Mouse (Mus musculus): ENCODE data around the gene Hamp.

- no peak for TF ChIP-seq CTCF (IDR thresholded peaks at IDR 0.05; ENCODE audit: control insufficient read depth, insufficient read depth, insufficient read length)
- no peak for TF ChIP-seq MYOG (IDR thresholded peaks at IDR 0.05; ENCODE audit: control insufficient read depth, extremely low read depth, insufficient read length)
- TF ChIP-seq MAX (IDR thresholded peaks at IDR 0.05) = no peak
- TF ChIP-seq MYOD1 (IDR thresholded peaks at IDR 0.05; ENCODE audit: control insufficient read depth, insufficient read length, low read depth) = no peak
- TF ChIP-seq CEBPB (IDR thresholded peaks at IDR 0.05; ENCODE audit: low read depth) = no peak
- no peak for TF ChIP-seq FOSL1 (IDR thresholded peaks at IDR 0.05; ENCODE audit: insufficient read depth, low read length, poor library complexity, severe bottlenecking)
- no peak for TF ChIP-seq USF1 (IDR thresholded peaks at IDR 0.05; ENCODE audit: low read depth)
Observed at GRCm38 (mm10) chr7:30904042-30904441, 39.8 kb downstream of the Hamp start.

Data from C2C12 (cell line).